Mouse (Mus musculus) splenic B cell, adult 2 months (primary cell): ENCODE data around the gene Sema7a.

Experiments used
- DNase-seq: peaks from one replicate; pipeline ENCODE4 v3.0.0-alpha.2; 2011; ENCODE audit warnings: low read depth, low spot score
- H3K27me3 ChIP-seq: 2 replicates; pipeline ENCODE4 v1.6.1; 2012; ENCODE audit warnings: mild to moderate bottlenecking, low read length, moderate library complexity, mixed read lengths; ENCODE audit not compliant: control insufficient read depth, poor library complexity, insufficient read depth, severe bottlenecking
- H3K36me3 ChIP-seq: 2 replicates; pipeline ENCODE4 v1.6.1; 2012; ENCODE audit warnings: mild to moderate bottlenecking, low read length, moderate library complexity, mixed read lengths; ENCODE audit not compliant: control insufficient read depth, poor library complexity, insufficient read depth, severe bottlenecking

Sema7a gene

GRCm38 (mm10) chr9:57961863-57962778, 22.2 kb downstream of the Sema7a start:
- Histone ChIP-seq H3K27me3 (no peaks in the 10 kb centered on the region), H3K36me3 (peaks cover 4% of the 10 kb centered on the region)
- DNase-seq = no peak

- no peak for DNase-seq
- H3K36me3 ChIP-seq = peaks cover 4% of the 10 kb centered on the region
- no peaks in the 10 kb centered on the region for H3K27me3 ChIP-seq
Observed at GRCm38 (mm10) chr9:57963249-57963997, 23.5 kb downstream of the Sema7a start.

DNA sequence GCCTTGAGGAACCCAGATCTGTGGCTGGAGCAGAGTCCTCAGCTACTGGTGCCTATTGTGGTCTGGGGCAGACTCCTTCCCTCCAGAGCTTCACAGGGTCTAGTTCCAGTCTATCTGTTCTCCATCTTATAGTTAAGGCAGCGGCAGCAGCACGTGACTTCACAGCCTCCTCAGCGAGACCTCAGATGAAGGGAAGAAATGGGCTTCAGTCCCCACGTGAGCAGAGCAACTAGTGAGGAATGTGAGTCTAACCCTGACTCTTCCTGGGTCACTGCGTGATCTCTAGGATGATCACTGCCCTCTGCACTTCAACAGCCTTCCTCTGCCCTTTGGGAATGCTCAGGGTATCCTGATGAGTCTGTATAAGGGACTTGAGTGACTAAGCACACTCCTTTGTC, 24.1 kb downstream of the Sema7a start:
- Histone ChIP-seq H3K27me3 (no peaks in the 10 kb centered on the region), H3K36me3 (peaks cover 4% of the 10 kb centered on the region)
- DNase-seq = no peak

DNA sequence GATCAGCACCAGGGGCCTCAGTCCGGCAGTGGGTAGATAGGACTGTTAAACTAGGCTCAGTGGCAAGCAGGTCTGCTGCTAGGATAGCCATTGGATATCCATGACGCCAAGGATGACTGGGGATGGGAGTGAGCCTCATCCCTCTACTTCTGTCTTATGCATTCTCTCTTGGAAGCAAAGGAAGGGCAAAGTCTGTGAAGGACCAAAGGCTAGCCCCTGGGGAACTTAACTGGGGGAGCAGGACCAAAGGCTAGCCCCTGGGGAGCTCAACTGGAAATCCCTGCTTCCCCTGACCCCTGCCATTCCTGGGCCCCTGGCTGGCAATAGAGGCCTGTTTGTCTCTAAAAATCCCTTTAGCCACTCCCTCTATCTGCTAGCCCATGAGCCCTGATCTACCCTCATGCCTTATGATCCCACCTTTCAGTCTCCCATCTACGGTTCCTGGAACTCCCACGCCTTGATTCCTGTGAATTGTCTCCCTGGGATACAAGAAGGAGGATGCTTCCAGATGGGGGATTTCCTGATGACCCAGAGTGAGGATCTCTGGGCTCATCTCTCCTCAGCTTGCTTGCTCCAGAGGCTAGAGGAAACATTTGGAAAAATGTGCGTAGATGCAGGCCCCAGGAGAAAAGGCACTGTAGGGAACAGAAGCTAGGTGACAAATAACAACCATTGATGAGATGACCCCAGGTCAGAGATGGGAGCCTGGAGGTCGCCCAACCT, 24.8 kb downstream of the Sema7a start:
- Histone ChIP-seq H3K36me3 (peaks cover 4% of the 10 kb centered on the region), H3K27me3 (no peaks in the 10 kb centered on the region)
- no peak for DNase-seq

- no peak for DNase-seq
- Histone ChIP-seq H3K27me3 (no peaks in the 10 kb centered on the region), H3K36me3 (peaks cover 4% of the 10 kb centered on the region)
Observed at GRCm38 (mm10) chr9:57965281-57966185, 25.6 kb downstream of the Sema7a start.

DNA sequence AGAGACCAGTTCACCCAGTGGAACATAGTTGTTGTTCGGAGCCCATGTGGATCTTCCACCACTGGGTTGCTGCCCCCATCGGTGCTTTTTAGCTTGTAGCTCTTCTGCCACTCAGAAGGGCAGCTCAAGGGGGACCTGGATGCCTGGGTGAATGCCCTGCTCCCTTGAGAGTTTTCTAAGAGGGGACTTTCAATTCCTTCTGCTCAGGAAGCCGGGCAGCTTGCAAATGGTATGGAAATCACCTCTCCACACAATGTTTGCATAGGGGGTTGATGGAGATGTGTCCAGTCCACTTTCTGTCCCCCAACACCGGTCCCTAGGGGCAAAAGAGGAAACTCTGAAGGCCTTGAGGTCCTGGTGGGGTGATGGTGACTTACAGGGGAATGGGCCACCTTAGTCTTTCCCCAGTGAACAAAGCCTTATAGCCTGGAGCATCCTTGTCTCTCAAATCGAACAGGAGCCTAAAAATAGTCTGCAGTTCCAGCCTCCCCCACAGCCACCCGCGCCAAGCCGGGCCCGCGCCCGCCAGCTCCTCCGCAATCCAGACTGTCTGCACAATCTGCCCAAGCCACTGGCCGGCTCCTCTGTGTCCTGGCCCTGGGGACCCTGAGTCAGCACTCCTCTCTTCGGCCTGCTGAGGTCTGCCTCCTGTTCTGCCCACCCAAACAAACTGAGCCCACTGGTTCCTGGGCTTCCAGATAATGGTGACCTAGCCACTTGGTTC, 27.5 kb downstream of the Sema7a start:
- peak; percentile 52 for DNase-seq
- Histone ChIP-seq H3K27me3 (no peaks in the 10 kb centered on the region), H3K36me3 (no peaks in the 10 kb centered on the region; the same call in 1 of the 2 replicates)

DNA sequence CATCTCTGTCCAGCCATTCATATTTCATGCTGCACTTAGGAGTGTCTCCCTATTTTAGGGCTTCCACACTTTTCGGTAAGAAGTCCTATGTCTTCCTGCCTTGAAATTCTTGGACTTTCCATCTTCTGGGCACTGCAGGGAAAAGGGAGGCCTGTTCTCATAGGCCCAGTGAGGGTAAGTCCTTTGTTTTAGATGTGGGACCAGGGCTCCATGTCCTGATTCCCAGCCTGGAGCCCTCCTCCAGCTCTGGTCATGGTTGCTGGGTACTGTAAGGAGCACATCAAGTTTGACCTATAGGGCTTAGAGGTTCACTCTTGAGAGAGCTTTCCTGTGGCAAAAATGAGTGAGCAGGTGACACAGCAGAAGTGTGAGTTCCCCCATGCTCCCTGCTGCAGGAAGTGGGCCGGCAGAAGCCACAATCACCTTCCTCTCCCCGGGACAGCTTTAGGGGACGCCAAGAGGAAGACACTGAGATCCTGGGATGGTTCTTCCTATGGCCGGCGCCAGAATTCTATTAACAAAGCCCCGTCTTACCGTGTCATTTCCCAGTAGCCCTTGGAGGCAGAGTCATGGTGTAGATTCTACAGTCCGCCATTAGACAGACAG, 28.4 kb downstream of the Sema7a start:
- DNase-seq = no peak
- Histone ChIP-seq H3K27me3 (no peaks in the 10 kb centered on the region), H3K36me3 (no peaks in the 10 kb centered on the region)

- H3K27me3 ChIP-seq = no peaks in the 10 kb centered on the region
- DNase-seq = no peak
- H3K36me3 ChIP-seq = no peaks in the 10 kb centered on the region
Observed at GRCm38 (mm10) chr9:57968783-57969542, 29.1 kb downstream of the Sema7a start.

DNA sequence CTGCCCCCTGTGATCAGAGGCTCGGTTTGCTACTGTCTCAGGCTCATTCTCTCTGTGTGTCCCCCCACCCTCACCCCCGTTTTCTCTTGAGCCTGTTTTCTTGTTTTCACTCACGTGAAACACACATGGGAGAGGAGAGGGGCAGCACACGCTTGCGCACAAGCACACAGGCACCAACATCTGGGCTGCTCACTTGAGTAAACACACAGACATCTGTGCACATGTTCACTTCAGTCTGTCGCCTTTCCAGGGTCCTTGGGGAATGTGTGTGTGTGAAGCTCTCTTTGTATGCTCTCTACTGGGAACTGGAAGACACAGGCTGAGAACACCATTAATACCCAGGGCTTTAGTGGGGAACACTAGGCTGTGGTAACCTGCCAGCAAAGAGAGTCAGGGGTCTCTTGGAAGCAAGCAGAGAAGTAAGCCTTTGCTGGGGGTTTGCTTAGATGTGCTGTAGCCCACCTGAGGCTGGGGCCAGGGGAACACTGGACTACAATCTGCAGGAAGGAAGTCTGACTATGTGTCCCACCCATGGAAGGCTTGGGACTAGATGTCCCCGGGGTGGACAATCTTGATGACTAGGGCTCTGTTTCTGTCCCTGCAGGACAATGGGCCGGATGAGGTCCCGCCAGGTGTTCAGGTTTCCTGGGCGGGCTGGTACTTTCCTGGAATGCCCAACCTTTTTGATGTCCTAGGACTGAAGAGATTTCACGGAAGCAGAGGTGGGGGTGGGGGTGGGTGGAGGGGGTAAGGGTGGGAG, 30.0 kb downstream of the Sema7a start:
- DNase-seq = peak; percentile 40
- Histone ChIP-seq H3K27me3 (no peaks in the 10 kb centered on the region), H3K36me3 (no peaks in the 10 kb centered on the region)

- Histone ChIP-seq H3K27me3 (no peaks in the 10 kb centered on the region), H3K36me3 (no peaks in the 10 kb centered on the region)
- DNase-seq = no peak
Observed at GRCm38 (mm10) chr9:57971413-57971812, 31.5 kb downstream of the Sema7a start.

- DNase-seq = no peak
- Histone ChIP-seq H3K27me3 (no peaks in the 10 kb centered on the region), H3K36me3 (no peaks in the 10 kb centered on the region)
Observed at GRCm38 (mm10) chr9:57972141-57972591, 32.3 kb downstream of the Sema7a start.

DNA sequence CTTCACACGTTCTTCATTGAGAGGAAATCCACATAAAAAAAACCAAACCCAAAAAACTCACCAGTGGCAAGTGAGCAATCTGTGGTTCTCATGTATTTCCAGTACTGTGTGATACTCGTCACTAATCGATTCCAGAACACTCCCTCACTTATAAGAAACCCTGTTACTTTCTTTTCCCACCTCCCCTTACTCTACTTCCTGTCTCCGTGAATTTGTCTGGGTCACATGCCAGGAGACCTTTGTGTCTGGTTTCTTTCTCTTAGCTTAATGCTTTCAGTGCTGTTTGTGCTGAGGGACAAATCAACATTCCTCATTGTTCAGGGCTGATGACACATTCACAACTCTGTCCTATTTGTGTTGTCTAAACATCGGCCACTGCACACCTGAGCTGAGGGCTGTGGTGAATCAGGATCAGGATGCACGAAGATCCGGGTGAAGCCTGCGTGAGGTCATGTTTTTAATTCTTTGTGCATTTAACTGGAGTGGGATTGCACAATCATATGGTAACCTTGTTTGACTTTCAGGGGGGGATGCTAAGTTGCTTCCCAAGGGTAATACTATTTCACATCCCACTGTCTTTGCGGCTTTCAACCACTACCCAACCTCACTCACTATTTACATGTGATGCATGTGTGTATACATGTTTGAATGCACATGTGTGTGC, 33.0 kb downstream of the Sema7a start:
- Histone ChIP-seq H3K36me3 (no peaks in the 10 kb centered on the region), H3K27me3 (no peaks in the 10 kb centered on the region)
- DNase-seq = no peak
